ENCODE assay signal across 14 mouse cellular contexts in the genomic region with DNA sequence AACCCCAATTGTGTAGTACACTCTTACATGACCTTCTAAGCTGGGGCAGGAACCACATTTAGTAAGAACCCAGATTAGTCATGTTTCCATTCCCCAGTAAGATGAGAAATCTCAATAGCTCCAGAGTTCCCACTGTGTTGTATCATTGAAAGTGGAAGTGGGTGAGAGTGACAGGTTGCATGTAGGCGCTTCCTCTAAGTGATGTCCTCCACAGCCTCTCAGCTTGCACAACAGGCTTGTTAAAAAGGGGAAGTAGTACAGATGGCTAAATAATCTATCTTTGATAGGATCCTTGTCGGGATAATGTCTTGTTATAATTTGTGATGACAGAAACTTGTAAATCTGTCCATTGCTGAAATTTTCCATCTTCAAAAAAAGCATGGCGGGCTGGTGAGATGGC. TPM values are rescaled to one million over a fixed set of nuclear protein-coding genes. Genes with fewer than 3 reads are reported as not detected.
DNase-seq lines count a peak whose midpoint lies in the region; ATAC-seq and TF ChIP-seq lines count a peak whose summit lies in the region.
"Had no signal": no experiment of that assay in that cellular context is flagged by ENCODE, and none has a peak within 500 bp of the region (broad histone marks: within the 10 kb centered on the region; RNA-seq: fewer than 3 reads in every experiment).

No protein-coding gene starts in this region.

- peak; percentile 64; the same call in 1 of the 2 replicates for ATAC-seq in liver, postnatal 0 days
- no peak for ATAC-seq in liver, embryonic 11.5 days (replicated peaks; ENCODE audit: low FRiP score)
- peak; percentile 100 for ATAC-seq in granulocyte monocyte progenitor cell, adult 5-6 weeks (replicated peaks; ENCODE audit: poor library complexity, severe bottlenecking)
- peak; percentile 100 for ATAC-seq in megakaryocyte progenitor cell, adult 5-6 weeks (replicated peaks; ENCODE audit: poor library complexity)
- no peak for ATAC-seq in intestine, embryonic 16.5 days

- peaks cover 61% of the 10 kb centered on the region for H3K36me3 ChIP-seq in liver, postnatal 0 days (replicated peaks; ENCODE audit: insufficient read depth, low read length)
- peaks cover 5% of the 10 kb centered on the region; the same call in 1 of the 2 replicates for H3K36me3 ChIP-seq in liver, embryonic 11.5 days (ENCODE audit: control insufficient read depth, insufficient read depth, low read length)
- no peaks in the 10 kb centered on the region for H3K36me3 ChIP-seq in intestine, embryonic 16.5 days (ENCODE audit: control insufficient read depth, insufficient read depth, low read length)

- H3K27ac ChIP-seq in liver, postnatal 0 days (ENCODE audit: low read depth): no peak overlapping the region
- no peak overlapping the region for H3K27ac ChIP-seq in liver, embryonic 11.5 days (ENCODE audit: low read depth, low read length)
- H3K27ac ChIP-seq in intestine, embryonic 16.5 days (ENCODE audit: low read length): no peak overlapping the region
- no peak overlapping the region for H3K27ac ChIP-seq in gastrocnemius, adult 2 months
- H3K27ac ChIP-seq: forebrain, embryonic 10.5 days; heart, adult 2 months; limb, embryonic 13.5 days; midbrain, embryonic 10.5 days had no signal

- WGBS in liver, postnatal 0 days (ENCODE audit: insufficient replicate concordance): 65% methylated on average over 3 of the region's 3 CpGs
- WGBS in liver, embryonic 11.5 days: 75% methylated on average over 3 of the region's 3 CpGs
- 92% methylated on average over 3 of the region's 3 CpGs for WGBS in intestine, embryonic 16.5 days

- no peak overlapping the region for H3K4me3 ChIP-seq in liver, postnatal 0 days (ENCODE audit: low read depth, low read length)
- no peak overlapping the region for H3K4me3 ChIP-seq in liver, embryonic 11.5 days (ENCODE audit: low read depth, low read length)
- H3K4me3 ChIP-seq in intestine, embryonic 16.5 days (ENCODE audit: low read length): no peak overlapping the region
- H3K4me3 ChIP-seq in gastrocnemius, adult 2 months: no peak overlapping the region
- H3K4me3 ChIP-seq: forebrain, embryonic 10.5 days; heart, adult 2 months; limb, embryonic 13.5 days; midbrain, embryonic 10.5 days had no signal

- intact Hi-C loops in gastrocnemius, adult 2 months (cut with DNase I): no loop called here

- TF ChIP-seq EP300 in liver, postnatal 0 days (IDR thresholded peaks at IDR 0.05; ENCODE audit: low read depth): peak; percentile 34; the same call in 1 of the 2 replicates

- H3K4me1 ChIP-seq in liver, postnatal 0 days (ENCODE audit: insufficient read depth): no peaks in the 10 kb centered on the region
- H3K4me1 ChIP-seq in liver, embryonic 11.5 days (replicated peaks; ENCODE audit: control insufficient read depth, insufficient read depth, low read length): no peaks in the 10 kb centered on the region
- H3K4me1 ChIP-seq in intestine, embryonic 16.5 days (ENCODE audit: control insufficient read depth, insufficient read depth, low read length): no peaks in the 10 kb centered on the region
- H3K4me1 ChIP-seq: forebrain, embryonic 10.5 days; limb, embryonic 13.5 days; midbrain, embryonic 10.5 days had no signal

- no peaks in the 10 kb centered on the region for H3K27me3 ChIP-seq in liver, postnatal 0 days (ENCODE audit: insufficient read depth, low read length)
- no peaks in the 10 kb centered on the region for H3K27me3 ChIP-seq in liver, embryonic 11.5 days (replicated peaks; ENCODE audit: control insufficient read depth, insufficient read depth, low read length)
- no peaks in the 10 kb centered on the region for H3K27me3 ChIP-seq in intestine, embryonic 16.5 days (replicated peaks; ENCODE audit: control insufficient read depth, insufficient read depth, low read length)
- H3K27me3 ChIP-seq: limb, embryonic 13.5 days had no signal

- peak; percentile 15 for DNase-seq in adrenal gland, adult 2 months
- DNase-seq in adrenal gland, adult 8-10 months: no peak
- DNase-seq in liver, postnatal 0 days: no peak
- DNase-seq in liver, embryonic 11.5 days (ENCODE audit: low spot score): no peak
- DNase-seq in gastrocnemius, adult 2 months: no peak
- DNase-seq: heart, postnatal 4 days; thymus, postnatal 14 days had no signal

- no peak overlapping the region for H3K9ac ChIP-seq in liver, postnatal 0 days (replicated peaks)
- no peak overlapping the region for H3K9ac ChIP-seq in liver, embryonic 11.5 days (ENCODE audit: low read depth, low read length)
- no peak overlapping the region for H3K9ac ChIP-seq in intestine, embryonic 16.5 days (ENCODE audit: low read depth, low read length)
- H3K9ac ChIP-seq: limb, embryonic 13.5 days had no signal

- no peak for TF ChIP-seq CTCF in liver, postnatal 0 days (IDR thresholded peaks at IDR 0.05; ENCODE audit: low read depth)
- no peak for TF ChIP-seq CTCF in gastrocnemius, adult 2 months (IDR thresholded peaks at IDR 0.05)

- no peak overlapping the region for H3K4me2 ChIP-seq in liver, postnatal 0 days (ENCODE audit: low read depth, low read length)
- no peak overlapping the region for H3K4me2 ChIP-seq in liver, embryonic 11.5 days
- H3K4me2 ChIP-seq in intestine, embryonic 16.5 days (ENCODE audit: low read depth, low read length): no peak overlapping the region
- H3K4me2 ChIP-seq: limb, embryonic 13.5 days had no signal

- H3K9me3 ChIP-seq in liver, postnatal 0 days (ENCODE audit: low read length): no peaks in the 10 kb centered on the region
- H3K9me3 ChIP-seq in liver, embryonic 11.5 days (ENCODE audit: control insufficient read depth, low read length): no peaks in the 10 kb centered on the region
- H3K9me3 ChIP-seq in intestine, embryonic 16.5 days (ENCODE audit: control insufficient read depth, low read length): no peaks in the 10 kb centered on the region
- H3K9me3 ChIP-seq: forebrain, embryonic 10.5 days; limb, embryonic 13.5 days; midbrain, embryonic 10.5 days had no signal

RNA-seq across cellular contexts. Expression of gene Car4, which starts 46.0 kb away (rescaled TPM):
- total RNA-seq in adrenal gland, adult 2 months (2021): 1 to 10 TPM; 5.2 to 8.5 TPM
- 3.8 and 4.3 TPM in 2 replicates for polyA plus RNA-seq in adrenal gland, adult 2 months (2012; rRNA removed)
- total RNA-seq in adrenal gland, adult 8-10 months (2022): 1 to 10 TPM; 1.5 to 3.5 (median 2.3) TPM
- polyA plus RNA-seq in liver, postnatal 0 days (2015; fragmentation: Nextera tagmentation; extraction: Ambion mirVana): not detected in 2 replicates
- polyA plus RNA-seq in liver, embryonic 11.5 days (2014; fragmentation: Nextera tagmentation; extraction: Ambion mirVana): 13.0 and 14.2 TPM in 2 replicates
- not detected in 2 replicates for total RNA-seq in granulocyte monocyte progenitor cell, adult 5-6 weeks (2014; fragmentation: Nextera tagmentation)
- total RNA-seq in granulocyte monocyte progenitor cell, adult 5-6 weeks (2017): not detected in 2 replicates
- total RNA-seq in megakaryocyte progenitor cell, adult 5-6 weeks (2015): not detected in 2 replicates
- not detected in 2 replicates for total RNA-seq in megakaryocyte progenitor cell, adult 5-6 weeks (2017)
- 0.15 and 0.32 TPM in 2 replicates for polyA plus RNA-seq in intestine, embryonic 16.5 days (2015; fragmentation: Nextera tagmentation; extraction: Ambion mirVana)
- 10 to 100 TPM; 10.2 to 13.5 TPM for total RNA-seq in gastrocnemius, adult 2 months (2021)

Comparison
In these comparisons a context has a peak if more than half of its experiments do, and no peak if none do; other contexts are left out.
1. ATAC-seq: peak in liver, postnatal 0 days (single experiment), granulocyte monocyte progenitor cell, adult 5-6 weeks (single experiment) and megakaryocyte progenitor cell, adult 5-6 weeks (single experiment); none in liver, embryonic 11.5 days (single experiment) and intestine, embryonic 16.5 days (single experiment).